Mouse (Mus musculus) bone marrow, adult 2 months (tissue): ENCODE measurements around the gene Sox5. TPM values are rescaled to one million over a fixed set of nuclear protein-coding genes. Genes with fewer than 3 reads are reported as not detected.

Source experiments
- H3K27ac ChIP-seq: fragments of 200-500 bp; 2 replicates; pipeline ENCODE4 v1.5.1; 2012; ENCODE audit warnings: low read depth, mild to moderate bottlenecking, control low read depth, inconsistent platforms, low read length; ENCODE audit not compliant: control insufficient read depth, poor library complexity, insufficient read depth
- H3K4me1 ChIP-seq: fragments of 200-500 bp; 2 replicates; pipeline ENCODE4 v1.6.1; 2011; ENCODE audit warnings: low read length; ENCODE audit not compliant: control insufficient read depth, insufficient read depth
- H3K4me3 ChIP-seq: fragments of 200-500 bp; replicated peaks from 2 replicates; pipeline ENCODE3; 2011; ENCODE audit warnings: mild to moderate bottlenecking, low read depth, low read length, control low read depth; ENCODE audit not compliant: control insufficient read depth
- CTCF ChIP-seq: fragments of 200-500 bp; IDR thresholded peaks from 2 replicates; pipeline ENCODE4 v1.5.1; 2011; ENCODE audit warnings: low read length, control low read depth; ENCODE audit not compliant: control insufficient read depth, insufficient read depth
- POLR2A ChIP-seq: fragments of 200-500 bp; IDR thresholded peaks from 2 replicates; pipeline ENCODE4 v1.6.1; 2011; ENCODE audit warnings: low read depth, mild to moderate bottlenecking, control low read depth, low read length, borderline replicate concordance; ENCODE audit not compliant: control insufficient read depth
- WGBS: fragments of 180-500 bp; shearing (Covaris S2); methylation state at CpG from one replicate; pipeline ENCODE4 v1.1.7; 2018; 5-methylcytosine and 5-hydroxymethylcytosine counted together
- polyA plus RNA-seq: library from polyadenylated mRNA; stranded (reverse); fragments of >200 nt; gene quantifications from 2 replicates; pipeline ENCODE4 v1.2.4, GENCODE M21; 2011; ENCODE audit warnings: low replicate concordance; ENCODE audit not compliant: missing spikeins, insufficient read depth, insufficient read length

Gene Sox5
- polyA plus RNA-seq, 1 experiment = not detected

GRCm38 (mm10) chr6:144166651-144167050 is 615.1 kb downstream of the Sox5 start:
- WGBS = 86% methylated on average over 8 of the region's 8 CpGs
- Histone ChIP-seq H3K4me3 (no peak overlapping the region), H3K27ac (no peak overlapping the region), H3K4me1 (no peaks in the 10 kb centered on the region)
- TF ChIP-seq POLR2A = no peak
- TF ChIP-seq CTCF = no peak

GRCm38 (mm10) chr6:144166104-144166503 is 615.7 kb downstream of the Sox5 start:
- Histone ChIP-seq H3K27ac (no peak overlapping the region), H3K4me1 (no peaks in the 10 kb centered on the region), H3K4me3 (no peak overlapping the region)
- no peak for TF ChIP-seq POLR2A
- TF ChIP-seq CTCF = no peak
- 60% methylated on average over 8 of the region's 8 CpGs for WGBS

GRCm38 (mm10) chr6:144163501-144163900 is 618.3 kb downstream of the Sox5 start:
- H3K27ac ChIP-seq = no peak overlapping the region
- H3K4me1 ChIP-seq = no peaks in the 10 kb centered on the region
- TF ChIP-seq POLR2A (no peak), CTCF (no peak)
- H3K4me3 ChIP-seq = no peak overlapping the region
- WGBS = 82% methylated on average over 9 of the region's 9 CpGs

GRCm38 (mm10) chr6:144158637-144159036 is 623.1 kb downstream of the Sox5 start:
- WGBS = 86% methylated on average over 12 of the region's 12 CpGs

GRCm38 (mm10) chr6:144154892-144155424 is 626.8 kb downstream of the Sox5 start:
- no peak overlapping the region for H3K27ac ChIP-seq
- 83% methylated on average over 9 of the region's 9 CpGs for WGBS

More at GRCm38 (mm10) chr6:144158637-144159036, 623.1 kb downstream of the Sox5 start:
- TF ChIP-seq CTCF (no peak), POLR2A (no peak)
- Histone ChIP-seq H3K4me3 (no peak overlapping the region), H3K27ac (no peak overlapping the region), H3K4me1 (no peaks in the 10 kb centered on the region)

GRCm38 (mm10) chr6:144151957-144152356 is 629.8 kb downstream of the Sox5 start:
- TF ChIP-seq POLR2A (no peak), CTCF (no peak)
- Histone ChIP-seq H3K27ac (no peak overlapping the region), H3K4me3 (no peak overlapping the region), H3K4me1 (no peaks in the 10 kb centered on the region)
- WGBS = 58% methylated on average over 3 of the region's 3 CpGs

More at GRCm38 (mm10) chr6:144154892-144155424, 626.8 kb downstream of the Sox5 start:
- TF ChIP-seq CTCF = no peak
- no peak for TF ChIP-seq POLR2A
- no peaks in the 10 kb centered on the region for H3K4me1 ChIP-seq
- H3K4me3 ChIP-seq = no peak overlapping the region

- Histone ChIP-seq H3K4me3 (no peak overlapping the region), H3K4me1 (no peaks in the 10 kb centered on the region), H3K27ac (no peak overlapping the region)
- TF ChIP-seq CTCF (no peak), POLR2A (no peak)
- WGBS = 76% methylated on average over 10 of the region's 10 CpGs
These were observed 630.7 kb downstream of the Sox5 start for GRCm38 (mm10) chr6:144151075-144151474.

- H3K27ac ChIP-seq = no peak overlapping the region
These were observed 644.4 kb downstream of the Sox5 start for GRCm38 (mm10) chr6:144137397-144137796.

GRCm38 (mm10) chr6:144136894-144137293 is 644.9 kb downstream of the Sox5 start:
- 84% methylated on average over 4 of the region's 4 CpGs for WGBS
- H3K4me1 ChIP-seq = no peaks in the 10 kb centered on the region
- H3K27ac ChIP-seq = no peak overlapping the region
- H3K4me3 ChIP-seq = no peak overlapping the region
- TF ChIP-seq CTCF = no peak
- no peak for TF ChIP-seq POLR2A

More at GRCm38 (mm10) chr6:144137397-144137796, 644.4 kb downstream of the Sox5 start:
- TF ChIP-seq CTCF (no peak), POLR2A (no peak)
- H3K4me1 ChIP-seq = no peaks in the 10 kb centered on the region
- 83% methylated on average over 5 of the region's 5 CpGs for WGBS
- no peak overlapping the region for H3K4me3 ChIP-seq
